Mouse (Mus musculus): ENCODE data around the gene Taf11. TPM values are rescaled to one million over a fixed set of nuclear protein-coding genes. Genes with fewer than 3 reads are reported as not detected.

The Taf11 gene
- total RNA-seq, 4 experiments from 2014 or later: 33.2 to 40.6 (median 37.4) TPM

GRCm38 (mm10) chr17:27856798-27857648, 52.6 kb downstream of the Taf11 start:
- DNase-seq (ENCODE audit: low spot score in 2 of 2): peak in 1 of 2 experiments; percentile 21

- peak; percentile 37 to 54 for DNase-seq (ENCODE audit: low spot score in 2 of 2)
These were observed 53.3 kb downstream of the Taf11 start, which contains the start of gene Uhrf1bp1 for GRCm38 (mm10) chr17:27856265-27856797. TSS of gene Uhrf1bp1 (plus strand) at chr17:27856441.

Other genes starting within 250 kb of the Taf11 start
- gene Spdef, start 180.9 kb downstream of the Taf11 start, total RNA-seq (2022): under 1 TPM in 3 of 4 experiments, not detected in 1; 0.25 to 0.63 (median 0.31) TPM
- gene D17Wsu92e, start 89.2 kb downstream of the Taf11 start, total RNA-seq (2022): 100 to 1,000 TPM; 176 to 194 (median 184) TPM
- gene Snrpc, start 71.7 kb downstream of the Taf11 start, total RNA-seq (2022): 10 to 100 TPM; 39.0 to 49.8 (median 42.1) TPM
- gene Uhrf1bp1, start 53.4 kb downstream of the Taf11 start, total RNA-seq (2022): 10 to 100 TPM; 17.5 to 20.4 (median 18.4) TPM
- 10 to 100 TPM; 40.2 to 47.4 (median 41.6) TPM for gene Anks1, start 538 bp downstream of the Taf11 start, total RNA-seq (2022)
- 1 to 10 TPM in 1 of 4 experiments, under 1 TPM in 3; 0.97 to 2.2 (median 0.99) TPM for gene Tcp11, start 170.8 kb upstream of the Taf11 start, total RNA-seq (2022)
- gene Scube3, start 232.3 kb upstream of the Taf11 start, total RNA-seq (2022): 1 to 10 TPM; 1.1 to 1.3 (median 1.2) TPM

All from layer of hippocampus, adult 8-10 months (tissue).